Mouse (Mus musculus) A20 (cell line): Measurements from ENCODE around the gene Arfgap2.

Experiments
- DNase-seq: peaks from one replicate; pipeline ENCODE4 v3.0.0-alpha.2; 2011; ENCODE audit warnings: low read depth, low spot score

Gene Arfgap2

GRCm38 (mm10) chr2:91306589-91306988 is 41.8 kb downstream of the Arfgap2 start:
- peak; percentile 26 for DNase-seq

- DNase-seq = peak; percentile 93
Measured at GRCm38 (mm10) chr2:91308680-91309079, 43.9 kb downstream of the Arfgap2 start.

- DNase-seq = peak; percentile 82
Measured at GRCm38 (mm10) chr2:91309546-91309945, 44.8 kb downstream of the Arfgap2 start.

- DNase-seq = no peak
Measured at GRCm38 (mm10) chr2:91312578-91313311, 48.0 kb downstream of the Arfgap2 start.

GRCm38 (mm10) chr2:91314184-91314583 is 49.4 kb downstream of the Arfgap2 start:
- no peak for DNase-seq

- no peak for DNase-seq
Measured at GRCm38 (mm10) chr2:91320559-91321529, 56.1 kb downstream of the Arfgap2 start.

GRCm38 (mm10) chr2:91321923-91322322 is 57.1 kb downstream of the Arfgap2 start:
- DNase-seq = no peak

GRCm38 (mm10) chr2:91322490-91322889 is 57.7 kb downstream of the Arfgap2 start:
- DNase-seq = peak; percentile 54

- no peak for DNase-seq
Measured at GRCm38 (mm10) chr2:91324346-91324745, 59.6 kb downstream of the Arfgap2 start.

GRCm38 (mm10) chr2:91324761-91325421 is 60.1 kb downstream of the Arfgap2 start:
- no peak for DNase-seq
